Mouse (Mus musculus) megakaryocyte, embryonic 14.5 days (primary cell): Measurements from ENCODE around the gene Urah.

Experiments used
- FLI1 ChIP-seq: IDR thresholded peaks from 2 replicates; pipeline ENCODE4 v1.6.1; 2012; ENCODE audit warnings: low read length, inconsistent platforms, mixed read lengths
- GATA1 ChIP-seq: IDR thresholded peaks from 3 replicates; pipeline ENCODE4 v1.6.1; 2012; ENCODE audit warnings: mixed read lengths, low read length, inconsistent platforms, borderline replicate concordance

DNA sequence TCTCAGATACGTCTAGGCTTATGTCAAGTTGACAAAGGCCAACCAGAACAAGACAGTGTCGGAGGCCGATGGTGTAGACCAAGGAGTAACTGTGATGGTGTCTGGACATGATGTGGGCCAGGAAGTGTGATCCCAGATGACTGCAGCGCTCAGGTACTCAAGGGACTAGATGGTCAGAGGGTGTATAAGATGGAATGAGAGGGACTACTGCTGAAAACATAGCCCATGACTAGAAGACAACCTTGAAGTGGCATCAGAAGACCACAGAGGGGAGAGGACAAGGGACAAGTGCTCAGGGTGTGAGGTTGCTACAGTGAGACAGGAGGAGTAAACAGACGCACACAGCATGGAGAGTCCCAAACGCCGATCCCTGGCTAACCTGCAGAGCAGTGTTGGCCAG is 9.0 kb downstream of the Urah start:
- TF ChIP-seq GATA1, result no peak
- no peak for TF ChIP-seq FLI1
